Mouse (Mus musculus): ENCODE measurements around the gene Tsc22d3. TPM values are rescaled to one million over a fixed set of nuclear protein-coding genes. Genes with fewer than 3 reads are reported as not detected.

Tsc22d3 gene
- total and polyA plus RNA-seq, 2 experiments from 2014 or later: 172 to 240 TPM

- TF ChIP-seq CTCF (IDR thresholded peaks at IDR 0.05; ENCODE audit: low read depth) (no peak), EP300 (IDR thresholded peaks at IDR 0.05; ENCODE audit: low read depth) (no peak)
- DNase-seq (ENCODE audit: low spot score): no peak
- Histone ChIP-seq H3K4me1 (ENCODE audit: control insufficient read depth, insufficient read depth) (no peaks in the 10 kb centered on the region; the same call in 1 of the 2 replicates), H3K9ac (replicated peaks; ENCODE audit: low read depth, low read length) (no peak overlapping the region), H3K27me3 (ENCODE audit: control insufficient read depth, insufficient read depth, low read length) (no peaks in the 10 kb centered on the region), H3K27ac (ENCODE audit: low read depth) (no peak overlapping the region), H3K4me3 (ENCODE audit: low read depth, low read length) (no peak overlapping the region), H3K9me3 (replicated peaks; ENCODE audit: control insufficient read depth, low read length) (no peaks in the 10 kb centered on the region), H3K4me2 (ENCODE audit: low read depth, low read length) (no peak overlapping the region), H3K36me3 (replicated peaks; ENCODE audit: control insufficient read depth, insufficient read depth, low read length) (no peaks in the 10 kb centered on the region)
- no peak for ATAC-seq (ENCODE audit: insufficient read depth, low read depth)
- 62% methylated on average over 3 of the region's 3 CpGs for WGBS
Measured at GRCm38 (mm10) chrX:140601884-140602283, 1.4 kb upstream of the Tsc22d3 start.

GRCm38 (mm10) chrX:140601311-140601710 is 852 bp upstream of the Tsc22d3 start:
- ATAC-seq (ENCODE audit: insufficient read depth, low read depth) (no peak), DNase-seq (ENCODE audit: low spot score) (no peak)
- TF ChIP-seq EP300 (IDR thresholded peaks at IDR 0.05; ENCODE audit: low read depth) (no peak), CTCF (IDR thresholded peaks at IDR 0.05; ENCODE audit: low read depth) (no peak)
- no peaks in the 10 kb centered on the region; the same call in 1 of the 2 replicates for H3K4me1 ChIP-seq (ENCODE audit: control insufficient read depth, insufficient read depth)
- no peaks in the 10 kb centered on the region for H3K36me3 ChIP-seq (replicated peaks; ENCODE audit: control insufficient read depth, insufficient read depth, low read length)
- no peak overlapping the region for H3K27ac ChIP-seq (ENCODE audit: low read depth)
- no peaks in the 10 kb centered on the region for H3K9me3 ChIP-seq (replicated peaks; ENCODE audit: control insufficient read depth, low read length)
- no peaks in the 10 kb centered on the region for H3K27me3 ChIP-seq (ENCODE audit: control insufficient read depth, insufficient read depth, low read length)
- no peak overlapping the region for H3K4me2 ChIP-seq (ENCODE audit: low read depth, low read length)
- H3K9ac ChIP-seq (replicated peaks; ENCODE audit: low read depth, low read length): no peak overlapping the region
- no peak overlapping the region for H3K4me3 ChIP-seq (ENCODE audit: low read depth, low read length)
- WGBS: 56% methylated on average over 4 of the region's 4 CpGs

DNA sequence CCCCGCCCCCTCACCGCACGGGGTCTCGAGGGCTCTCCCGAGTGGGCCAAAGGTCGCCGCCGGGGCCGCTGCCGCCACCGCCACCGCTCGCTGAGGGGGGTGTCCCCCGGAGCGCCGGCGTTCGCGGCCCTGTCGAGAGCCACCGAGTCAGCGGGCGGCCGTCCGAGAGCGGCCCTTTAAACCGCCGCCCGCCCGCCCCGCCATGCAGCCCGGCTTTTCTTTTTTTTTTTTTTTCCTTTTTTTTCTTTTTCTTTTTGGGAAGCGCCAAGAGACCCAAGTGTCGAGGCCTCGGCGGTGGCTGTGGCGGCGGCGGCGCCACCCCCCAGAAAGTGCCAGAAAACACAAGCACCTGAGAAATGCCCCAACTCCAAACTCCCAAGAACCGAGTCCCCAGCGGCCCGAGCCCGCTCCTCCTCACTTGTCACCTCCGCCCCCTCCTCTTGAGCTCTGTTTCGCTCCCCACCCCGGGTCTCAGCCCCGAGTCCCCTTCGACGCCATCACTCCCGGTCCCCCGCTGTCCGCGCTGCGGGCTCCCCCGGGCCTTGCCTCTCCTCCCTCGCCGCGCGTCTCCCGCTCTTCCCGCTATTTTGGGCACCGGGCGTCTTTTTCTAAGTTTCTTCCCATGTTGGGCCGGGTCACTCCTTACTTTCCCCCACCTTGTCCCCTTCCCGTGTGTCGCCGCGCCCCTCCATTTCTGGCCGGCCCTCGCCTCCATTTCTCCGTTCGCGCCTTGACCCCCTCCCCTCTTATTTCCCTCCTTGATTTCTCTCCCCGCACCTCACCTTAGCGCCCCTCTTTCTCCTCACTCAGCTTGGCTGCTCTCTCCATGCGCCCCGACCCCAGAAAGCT is 674 bp downstream of the Tsc22d3 start:
- H3K27ac ChIP-seq (ENCODE audit: low read depth): peak overlapping the region; percentile 89
- peak overlapping the region; percentile 68 for H3K4me3 ChIP-seq (ENCODE audit: low read depth, low read length)
- no peak for ATAC-seq (ENCODE audit: insufficient read depth, low read depth)
- no peaks in the 10 kb centered on the region for H3K36me3 ChIP-seq (replicated peaks; ENCODE audit: control insufficient read depth, insufficient read depth, low read length)
- no peaks in the 10 kb centered on the region; the same call in 1 of the 2 replicates for H3K4me1 ChIP-seq (ENCODE audit: control insufficient read depth, insufficient read depth)
- H3K9ac ChIP-seq (replicated peaks; ENCODE audit: low read depth, low read length): peak overlapping the region; percentile 58
- H3K27me3 ChIP-seq (ENCODE audit: control insufficient read depth, insufficient read depth, low read length): no peaks in the 10 kb centered on the region
- TF ChIP-seq EP300 (IDR thresholded peaks at IDR 0.05; ENCODE audit: low read depth) (no peak), CTCF (IDR thresholded peaks at IDR 0.05; ENCODE audit: low read depth) (no peak)
- H3K9me3 ChIP-seq (replicated peaks; ENCODE audit: control insufficient read depth, low read length): no peaks in the 10 kb centered on the region
- H3K4me2 ChIP-seq (ENCODE audit: low read depth, low read length): peak overlapping the region; percentile 74
- no peak for DNase-seq (ENCODE audit: low spot score)
- 13% methylated on average over 62 of the region's 78 CpGs for WGBS

DNA sequence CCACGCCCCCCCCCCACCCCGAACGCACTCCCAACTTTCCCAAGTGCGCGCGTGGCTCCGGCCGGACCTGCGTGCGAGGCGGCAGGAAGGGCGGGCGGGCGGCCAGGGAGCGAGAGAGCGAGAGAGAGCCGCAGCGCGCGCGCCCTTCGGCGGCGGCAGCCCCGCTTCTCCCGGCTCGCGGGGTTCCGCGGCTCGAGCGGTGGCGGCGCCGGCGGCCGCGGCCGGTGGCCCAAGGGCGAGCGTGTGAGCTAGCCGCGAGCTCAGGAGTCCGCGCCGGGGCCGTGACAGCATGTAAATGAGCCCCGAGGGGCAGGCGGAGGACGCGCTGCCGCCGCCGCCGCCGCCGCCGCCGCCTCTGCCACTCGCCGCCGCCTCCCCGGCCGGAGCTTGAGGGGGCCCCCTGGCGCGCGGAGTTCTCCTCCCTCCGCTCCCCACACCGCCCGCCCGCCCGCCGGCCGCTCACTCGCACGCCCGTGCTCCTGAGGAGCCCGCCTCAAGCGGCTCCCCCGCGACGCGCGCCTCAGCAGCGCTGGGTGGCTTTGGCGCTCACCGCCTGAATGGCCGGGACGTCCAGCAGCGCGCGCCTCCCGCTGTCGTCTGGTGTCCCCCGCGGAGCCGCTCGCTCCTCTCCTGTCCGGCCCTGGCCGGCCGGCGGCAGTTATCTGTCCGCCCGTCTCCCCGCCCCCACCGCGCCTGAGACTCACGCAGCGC is 1.5 kb downstream of the Tsc22d3 start:
- DNase-seq (ENCODE audit: low spot score): peak; percentile 35
- Histone ChIP-seq H3K4me1 (ENCODE audit: control insufficient read depth, insufficient read depth) (no peaks in the 10 kb centered on the region; the same call in 1 of the 2 replicates), H3K36me3 (replicated peaks; ENCODE audit: control insufficient read depth, insufficient read depth, low read length) (no peaks in the 10 kb centered on the region), H3K4me2 (ENCODE audit: low read depth, low read length) (peak overlapping the region; percentile 74), H3K9ac (replicated peaks; ENCODE audit: low read depth, low read length) (peak overlapping the region; percentile 58), H3K27ac (ENCODE audit: low read depth) (peak overlapping the region; percentile 89), H3K27me3 (ENCODE audit: control insufficient read depth, insufficient read depth, low read length) (no peaks in the 10 kb centered on the region), H3K9me3 (replicated peaks; ENCODE audit: control insufficient read depth, low read length) (no peaks in the 10 kb centered on the region), H3K4me3 (ENCODE audit: low read depth, low read length) (peak overlapping the region; percentile 68)
- TF ChIP-seq EP300 (IDR thresholded peaks at IDR 0.05; ENCODE audit: low read depth) (no peak), CTCF (IDR thresholded peaks at IDR 0.05; ENCODE audit: low read depth) (no peak)
- ATAC-seq (ENCODE audit: insufficient read depth, low read depth): peak; percentile 84
- 24% methylated on average over 17 of the region's 109 CpGs for WGBS

- no peaks in the 10 kb centered on the region for H3K9me3 ChIP-seq (replicated peaks; ENCODE audit: control insufficient read depth, low read length)
- ATAC-seq (ENCODE audit: insufficient read depth, low read depth) (no peak; the same call in 1 of the 2 replicates), DNase-seq (ENCODE audit: low spot score) (no peak)
- no peaks in the 10 kb centered on the region; the same call in 1 of the 2 replicates for H3K4me1 ChIP-seq (ENCODE audit: control insufficient read depth, insufficient read depth)
- peak overlapping the region; percentile 58 for H3K9ac ChIP-seq (replicated peaks; ENCODE audit: low read depth, low read length)
- no peaks in the 10 kb centered on the region for H3K27me3 ChIP-seq (ENCODE audit: control insufficient read depth, insufficient read depth, low read length)
- TF ChIP-seq EP300 (IDR thresholded peaks at IDR 0.05; ENCODE audit: low read depth) (no peak), CTCF (IDR thresholded peaks at IDR 0.05; ENCODE audit: low read depth) (no peak)
- H3K4me3 ChIP-seq (ENCODE audit: low read depth, low read length): peak overlapping the region; percentile 68
- H3K4me2 ChIP-seq (ENCODE audit: low read depth, low read length): peak overlapping the region; percentile 74
- peak overlapping the region; percentile 89; the same call in 1 of the 2 replicates for H3K27ac ChIP-seq (ENCODE audit: low read depth)
- no peaks in the 10 kb centered on the region for H3K36me3 ChIP-seq (replicated peaks; ENCODE audit: control insufficient read depth, insufficient read depth, low read length)
- 24% methylated on average over 31 of the region's 48 CpGs for WGBS
Measured at GRCm38 (mm10) chrX:140598194-140598849, 2.1 kb downstream of the Tsc22d3 start.

Data from heart, postnatal 0 days (tissue).